Mouse (Mus musculus): ENCODE measurements around the gene Vamp2.

DNA sequence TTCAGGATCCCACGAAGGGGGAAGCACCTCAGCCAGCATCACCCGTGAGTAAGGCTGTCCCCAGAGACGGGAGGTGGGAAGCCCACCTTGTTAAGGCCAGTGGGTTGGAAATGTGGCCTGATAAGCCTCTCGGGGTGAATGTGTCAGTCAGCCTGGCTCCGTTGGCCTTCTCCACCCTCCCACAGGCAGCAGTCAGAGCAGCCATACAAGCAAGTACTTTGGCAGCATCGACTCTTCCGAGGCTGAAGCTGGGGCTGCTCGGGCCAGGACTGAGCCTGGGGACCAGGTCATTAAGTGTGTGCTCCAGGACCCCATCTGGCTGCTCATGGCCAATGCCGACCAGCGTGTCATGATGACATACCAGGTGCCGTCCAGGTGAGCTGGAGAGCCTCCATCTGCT lies 19.4 kb downstream of the Vamp2 start:
- no peak for TF ChIP-seq CTCF (conservative IDR thresholded peaks at IDR 0.05; ENCODE audit: low read length)
- no peak for TF ChIP-seq POU5F1 (IDR thresholded peaks at IDR 0.05; ENCODE audit: borderline replicate concordance, low read length)
- no peak for TF ChIP-seq NANOG (IDR thresholded peaks at IDR 0.05; ENCODE audit: borderline replicate concordance, low read length)
